Mouse (Mus musculus): Measurements from ENCODE around the gene Gm4792. TPM values are rescaled to one million over a fixed set of nuclear protein-coding genes. Genes with fewer than 3 reads are reported as not detected.

The Gm4792 gene
- polyA plus RNA-seq, 1 experiment, result not detected

DNA sequence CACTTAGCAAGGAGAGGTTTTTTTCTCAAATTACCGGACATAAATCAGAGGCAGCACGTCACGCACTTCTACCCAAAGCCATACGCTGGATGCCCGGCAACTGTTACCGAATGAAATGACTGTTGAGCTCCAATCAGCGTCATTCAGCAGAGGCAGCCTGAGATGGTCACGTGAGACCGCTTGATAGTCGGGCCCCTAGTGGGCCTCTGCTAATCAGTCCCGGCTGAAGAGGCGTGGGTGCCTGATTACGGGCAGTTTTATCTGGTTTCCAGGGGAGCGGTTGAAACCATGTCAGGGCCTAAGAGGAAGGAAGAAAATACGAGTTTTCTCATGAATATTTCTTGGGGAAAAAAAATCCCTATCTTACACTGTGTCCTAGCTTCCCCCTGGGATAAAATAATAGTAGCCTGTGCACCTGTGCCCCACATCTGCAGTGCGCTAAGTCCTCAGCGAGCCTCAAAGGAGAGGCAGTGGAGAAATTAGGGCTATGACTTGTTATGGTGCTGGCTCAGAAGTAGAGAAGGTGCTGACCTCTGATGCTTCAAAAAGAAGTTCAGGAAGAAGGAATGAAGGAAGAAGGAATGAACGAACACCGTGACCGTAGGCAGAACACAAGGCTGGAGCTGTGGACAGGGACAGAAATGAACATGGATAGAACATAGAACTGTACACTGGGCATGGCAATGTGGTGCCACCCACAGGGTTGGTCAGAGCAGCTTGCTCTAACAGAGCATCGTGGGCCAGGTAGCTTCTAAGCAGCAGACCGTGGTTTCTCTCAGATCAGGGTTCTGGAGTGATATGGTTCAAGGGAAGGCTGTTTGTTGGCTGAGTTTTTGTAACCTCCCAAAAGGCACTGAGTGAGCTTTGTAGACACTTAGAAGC is 48.7 kb downstream of the Gm4792 start:
- Histone ChIP-seq H3K4me1 (replicated peaks; ENCODE audit: control insufficient read depth, insufficient read depth, low read length) (peaks cover 19% of the 10 kb centered on the region), H3K27me3 (ENCODE audit: control insufficient read depth, insufficient read depth, low read length) (no peaks in the 10 kb centered on the region), H3K36me3 (ENCODE audit: control insufficient read depth, insufficient read depth, low read length) (no peaks in the 10 kb centered on the region), H3K4me3 (ENCODE audit: control insufficient read depth, insufficient read depth, low read length) (no peak overlapping the region), H3K27ac (ENCODE audit: control insufficient read depth, insufficient read depth, low read length) (no peak overlapping the region)
- TF ChIP-seq POLR2A (IDR thresholded peaks at IDR 0.05; ENCODE audit: control insufficient read depth, extremely low read depth, insufficient read depth, low read length, poor library complexity) (no peak), CTCF (IDR thresholded peaks at IDR 0.05; ENCODE audit: borderline replicate concordance, control insufficient read depth, extremely low read depth, insufficient read depth, low read length, poor library complexity) (no peak)
- no peak for DNase-seq
- WGBS, result 77% methylated on average over 22 of the region's 22 CpGs

DNA sequence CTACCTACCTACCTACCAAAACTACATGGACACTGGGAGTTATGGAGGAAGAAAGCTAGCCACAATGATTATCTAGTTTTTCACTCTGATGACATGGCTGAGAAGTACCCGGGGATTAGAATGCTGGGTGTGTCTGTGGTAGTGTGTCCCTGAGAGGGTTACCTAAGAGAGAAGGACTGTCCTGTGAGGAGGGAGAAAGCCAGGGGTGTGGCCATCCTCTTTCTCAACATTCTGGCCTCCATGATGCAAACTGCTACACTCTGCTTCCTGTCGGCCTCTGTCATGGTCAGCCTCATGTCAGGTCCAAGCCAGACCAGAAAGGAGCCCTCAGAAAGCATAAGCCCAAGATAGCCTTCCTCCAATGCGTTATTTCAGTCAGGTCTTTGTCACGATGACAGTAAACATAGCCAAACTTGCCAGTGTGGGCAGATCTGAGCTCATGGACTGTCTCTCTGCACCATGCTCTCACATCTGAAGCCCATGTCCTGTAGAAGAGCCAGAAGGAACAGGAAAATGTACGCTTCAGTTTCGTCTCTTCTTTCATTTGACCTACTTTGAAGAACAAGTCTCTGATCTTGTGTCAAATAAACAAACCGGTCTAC is 50.7 kb downstream of the Gm4792 start:
- H3K4me3 ChIP-seq (ENCODE audit: control insufficient read depth, insufficient read depth, low read length), result no peak overlapping the region
- no peak for DNase-seq
- H3K4me1 ChIP-seq (replicated peaks; ENCODE audit: control insufficient read depth, insufficient read depth, low read length), result peaks cover 19% of the 10 kb centered on the region
- 51% methylated on average over 7 of the region's 7 CpGs for WGBS
- peak overlapping the region; percentile 96 for H3K27ac ChIP-seq (ENCODE audit: control insufficient read depth, insufficient read depth, low read length)
- no peaks in the 10 kb centered on the region for H3K27me3 ChIP-seq (ENCODE audit: control insufficient read depth, insufficient read depth, low read length)
- no peaks in the 10 kb centered on the region for H3K36me3 ChIP-seq (ENCODE audit: control insufficient read depth, insufficient read depth, low read length)
- no peak for TF ChIP-seq CTCF (IDR thresholded peaks at IDR 0.05; ENCODE audit: borderline replicate concordance, control insufficient read depth, extremely low read depth, insufficient read depth, low read length, poor library complexity)
- TF ChIP-seq POLR2A (IDR thresholded peaks at IDR 0.05; ENCODE audit: control insufficient read depth, extremely low read depth, insufficient read depth, low read length, poor library complexity), result no peak

Other genes starting within 250 kb of the Gm4792 start
- 3.0 and 3.3 TPM in 2 replicates for gene Nr2c1, start 150.7 kb downstream of the Gm4792 start, polyA plus RNA-seq (2012; rRNA removed)
- gene Ndufa12, start 100.0 kb downstream of the Gm4792 start, polyA plus RNA-seq (2012; rRNA removed), result 59.2 and 68.4 TPM in 2 replicates
- gene Tmcc3, start 13.2 kb upstream of the Gm4792 start, polyA plus RNA-seq (2012; rRNA removed), result 17.5 and 20.7 TPM in 2 replicates